Mouse (Mus musculus) cerebellum, adult 11 months (tissue): Measurements from ENCODE around the gene Hist1h2br.
"Not testable (repeated sequence)": the region's sequence is repeated elsewhere in the genome, so short reads cannot be mapped to it uniquely, and the experiment has no call there.

Experiments
- DNase-seq: peaks from one replicate; pipeline ENCODE4 v3.0.0; 2022

Hist1h2br gene

GRCm38 (mm10) chr13:21833461-21833860, at the start of gene Hist1h2br, which contains the start of gene Hist1h2ap:
Gene Hist1h2br, plus strand, starts transcription at chr13:21833743.
Gene Hist1h2ap, minus strand, starts transcription at chr13:21833507.
- not testable (repeated sequence) for DNase-seq

GRCm38 (mm10) chr13:21784311-21784710, 49.2 kb upstream of the Hist1h2br start:
- no peak for DNase-seq

GRCm38 (mm10) chr13:21786189-21786898, 47.2 kb upstream of the Hist1h2br start:
- no peak for DNase-seq

- DNase-seq, result peak; percentile 86
These were observed 46.5 kb upstream of the Hist1h2br start, which contains the start of the genes Hist1h2an and Hist1h2bp for GRCm38 (mm10) chr13:21786899-21787629. Gene Hist1h2an, minus strand, starts transcription at chr13:21787218. Gene Hist1h2bp, plus strand, starts transcription at chr13:21787461.

GRCm38 (mm10) chr13:21787760-21788593, 45.6 kb upstream of the Hist1h2br start:
- no peak for DNase-seq

- DNase-seq, result no peak
These were observed 43.6 kb upstream of the Hist1h2br start for GRCm38 (mm10) chr13:21789925-21790324.

- DNase-seq, result no peak
These were observed 42.8 kb upstream of the Hist1h2br start for GRCm38 (mm10) chr13:21790601-21791283.

GRCm38 (mm10) chr13:21795584-21795983, 38.0 kb upstream of the Hist1h2br start:
- no peak for DNase-seq

- DNase-seq, result not testable (repeated sequence)
These were observed 36.4 kb upstream of the Hist1h2br start for GRCm38 (mm10) chr13:21797163-21797562.

- not testable (repeated sequence) for DNase-seq
These were observed 30.5 kb upstream of the Hist1h2br start for GRCm38 (mm10) chr13:21803058-21803457.

GRCm38 (mm10) chr13:21810073-21810472, 23.5 kb upstream of the Hist1h2br start, which contains the start of the genes Hist1h2bq and Hist1h2ao:
Gene Hist1h2bq, minus strand, starts transcription at chr13:21810197.
Gene Hist1h2ao, plus strand, starts transcription at chr13:21810465.
- DNase-seq, result not testable (repeated sequence)

GRCm38 (mm10) chr13:21811074-21811473, 22.5 kb upstream of the Hist1h2br start:
- not testable (repeated sequence) for DNase-seq

- DNase-seq, result not testable (repeated sequence)
These were observed 22.0 kb upstream of the Hist1h2br start, which contains the start of gene Hist1h4m for GRCm38 (mm10) chr13:21811539-21811938. Gene Hist1h4m, plus strand, starts transcription at chr13:21811746.

- DNase-seq, result not testable (repeated sequence)
These were observed 21.5 kb upstream of the Hist1h2br start for GRCm38 (mm10) chr13:21812092-21812491.

- DNase-seq, result not testable (repeated sequence)
These were observed 13.3 kb upstream of the Hist1h2br start for GRCm38 (mm10) chr13:21820082-21820890.

- DNase-seq, result no peak
These were observed 5.0 kb upstream of the Hist1h2br start for GRCm38 (mm10) chr13:21828511-21828910.

- no peak for DNase-seq
These were observed 3.2 kb upstream of the Hist1h2br start for GRCm38 (mm10) chr13:21830344-21830743.

GRCm38 (mm10) chr13:21831418-21832394, 1.8 kb upstream of the Hist1h2br start, which contains the start of gene Hist1h4n:
Gene Hist1h4n, minus strand, starts transcription at chr13:21832196.
- DNase-seq, result not testable (repeated sequence)

GRCm38 (mm10) chr13:21840508-21840907, 7.0 kb downstream of the Hist1h2br start:
- DNase-seq, result not testable (repeated sequence)

GRCm38 (mm10) chr13:21846356-21846755, 12.8 kb downstream of the Hist1h2br start:
- not testable (repeated sequence) for DNase-seq
